Mouse (Mus musculus): ENCODE measurements at regions not wholly inside any gene's neighbourhood (a gene's known extent, or its start where the extent isn't known, plus 50 kb on each side); places are given as distances from the start of the nearest gene placed in this dataset.

- H3K4me3 ChIP-seq (ENCODE audit: insufficient read depth, low read length), result no peak overlapping the region
These were observed 110.5 kb upstream of the Rap1b start for GRCm38 (mm10) chr10:117956174-117956950.

GRCm38 (mm10) chr10:117974706-117975105 lies 128.9 kb upstream of the Rap1b start:
- Histone ChIP-seq H3K4me3 (ENCODE audit: insufficient read depth, low read length) (no peak overlapping the region), H3K4me1 (ENCODE audit: control insufficient read depth, insufficient read depth, low read length) (peaks cover 4% of the 10 kb centered on the region; the same call in 1 of the 2 replicates), H3K27ac (ENCODE audit: insufficient read depth, low read depth, low read length) (no peak overlapping the region)
- TF ChIP-seq POLR2A (IDR thresholded peaks at IDR 0.05; ENCODE audit: borderline replicate concordance, low read depth, low read length) (no peak), CTCF (IDR thresholded peaks at IDR 0.05; ENCODE audit: low read depth, low read length) (no peak)

More at GRCm38 (mm10) chr10:117956174-117956950, 110.5 kb upstream of the Rap1b start:
- Histone ChIP-seq H3K27ac (ENCODE audit: insufficient read depth, low read depth, low read length) (no peak overlapping the region), H3K4me1 (ENCODE audit: control insufficient read depth, insufficient read depth, low read length) (peaks cover 29% of the 10 kb centered on the region)
- TF ChIP-seq POLR2A (IDR thresholded peaks at IDR 0.05; ENCODE audit: borderline replicate concordance, low read depth, low read length) (no peak), CTCF (IDR thresholded peaks at IDR 0.05; ENCODE audit: low read depth, low read length) (no peak)

- no peak for TF ChIP-seq CTCF (IDR thresholded peaks at IDR 0.05; ENCODE audit: low read depth, low read length)
- no peak for TF ChIP-seq POLR2A (IDR thresholded peaks at IDR 0.05; ENCODE audit: borderline replicate concordance, low read depth, low read length)
- Histone ChIP-seq H3K27ac (ENCODE audit: insufficient read depth, low read depth, low read length) (no peak overlapping the region), H3K4me1 (ENCODE audit: control insufficient read depth, insufficient read depth, low read length) (peaks cover 4% of the 10 kb centered on the region; the same call in 1 of the 2 replicates), H3K4me3 (ENCODE audit: insufficient read depth, low read length) (no peak overlapping the region)
These were observed 129.6 kb upstream of the Rap1b start for GRCm38 (mm10) chr10:117975467-117975866.

GRCm38 (mm10) chr10:117979091-117979490 lies 133.3 kb upstream of the Rap1b start:
- TF ChIP-seq POLR2A (IDR thresholded peaks at IDR 0.05; ENCODE audit: borderline replicate concordance, low read depth, low read length), result no peak
- H3K4me3 ChIP-seq (ENCODE audit: insufficient read depth, low read length), result no peak overlapping the region
- no peak overlapping the region for H3K27ac ChIP-seq (ENCODE audit: insufficient read depth, low read depth, low read length)
- peaks cover 23% of the 10 kb centered on the region for H3K4me1 ChIP-seq (ENCODE audit: control insufficient read depth, insufficient read depth, low read length)

GRCm38 (mm10) chr10:117982611-117983210 lies 136.9 kb upstream of the Rap1b start:
- H3K27ac ChIP-seq (ENCODE audit: insufficient read depth, low read depth, low read length), result 0 out of 2 replicates have a peak overlapping the region, but pooled peaks have one; percentile 3

GRCm38 (mm10) chr10:117983271-117983670 lies 137.4 kb upstream of the Rap1b start:
- Histone ChIP-seq H3K4me1 (ENCODE audit: control insufficient read depth, insufficient read depth, low read length) (peaks cover 33% of the 10 kb centered on the region), H3K27ac (ENCODE audit: insufficient read depth, low read depth, low read length) (no peak overlapping the region), H3K4me3 (ENCODE audit: insufficient read depth, low read length) (no peak overlapping the region)
- TF ChIP-seq CTCF (IDR thresholded peaks at IDR 0.05; ENCODE audit: low read depth, low read length) (no peak), POLR2A (IDR thresholded peaks at IDR 0.05; ENCODE audit: borderline replicate concordance, low read depth, low read length) (no peak)

More at GRCm38 (mm10) chr10:117982611-117983210, 136.9 kb upstream of the Rap1b start:
- Histone ChIP-seq H3K4me1 (ENCODE audit: control insufficient read depth, insufficient read depth, low read length) (peaks cover 28% of the 10 kb centered on the region), H3K4me3 (ENCODE audit: insufficient read depth, low read length) (no peak overlapping the region)
- TF ChIP-seq CTCF (IDR thresholded peaks at IDR 0.05; ENCODE audit: low read depth, low read length) (no peak), POLR2A (IDR thresholded peaks at IDR 0.05; ENCODE audit: borderline replicate concordance, low read depth, low read length) (no peak)

GRCm38 (mm10) chr10:117984784-117985602 lies 139.2 kb upstream of the Rap1b start:
- H3K27ac ChIP-seq (ENCODE audit: insufficient read depth, low read depth, low read length), result no peak overlapping the region
- no peak overlapping the region for H3K4me3 ChIP-seq (ENCODE audit: insufficient read depth, low read length)
- peaks cover 37% of the 10 kb centered on the region for H3K4me1 ChIP-seq (ENCODE audit: control insufficient read depth, insufficient read depth, low read length)

GRCm38 (mm10) chr10:117987620-117988019 lies 141.8 kb upstream of the Rap1b start:
- H3K4me3 ChIP-seq (ENCODE audit: insufficient read depth, low read length), result no peak overlapping the region
- H3K27ac ChIP-seq (ENCODE audit: insufficient read depth, low read depth, low read length), result no peak overlapping the region
- peaks cover 29% of the 10 kb centered on the region for H3K4me1 ChIP-seq (ENCODE audit: control insufficient read depth, insufficient read depth, low read length)

More at GRCm38 (mm10) chr10:117984784-117985602, 139.2 kb upstream of the Rap1b start:
- TF ChIP-seq CTCF (IDR thresholded peaks at IDR 0.05; ENCODE audit: low read depth, low read length), result no peak
- TF ChIP-seq POLR2A (IDR thresholded peaks at IDR 0.05; ENCODE audit: borderline replicate concordance, low read depth, low read length), result no peak

GRCm38 (mm10) chr10:117988076-117988475 lies 142.2 kb upstream of the Rap1b start:
- Histone ChIP-seq H3K4me1 (ENCODE audit: control insufficient read depth, insufficient read depth, low read length) (peaks cover 25% of the 10 kb centered on the region), H3K27ac (ENCODE audit: insufficient read depth, low read depth, low read length) (no peak overlapping the region), H3K4me3 (ENCODE audit: insufficient read depth, low read length) (no peak overlapping the region)
- TF ChIP-seq POLR2A (IDR thresholded peaks at IDR 0.05; ENCODE audit: borderline replicate concordance, low read depth, low read length), result no peak
- no peak for TF ChIP-seq CTCF (IDR thresholded peaks at IDR 0.05; ENCODE audit: low read depth, low read length)

More at GRCm38 (mm10) chr10:117987620-117988019, 141.8 kb upstream of the Rap1b start:
- no peak for TF ChIP-seq CTCF (IDR thresholded peaks at IDR 0.05; ENCODE audit: low read depth, low read length)
- no peak for TF ChIP-seq POLR2A (IDR thresholded peaks at IDR 0.05; ENCODE audit: borderline replicate concordance, low read depth, low read length)
